Mouse (Mus musculus): ENCODE measurements around the gene St14. TPM values are rescaled to one million over a fixed set of nuclear protein-coding genes. Genes with fewer than 3 reads are reported as not detected.

St14 gene
- polyA plus RNA-seq, 1 experiment: 0.02 TPM

DNA sequence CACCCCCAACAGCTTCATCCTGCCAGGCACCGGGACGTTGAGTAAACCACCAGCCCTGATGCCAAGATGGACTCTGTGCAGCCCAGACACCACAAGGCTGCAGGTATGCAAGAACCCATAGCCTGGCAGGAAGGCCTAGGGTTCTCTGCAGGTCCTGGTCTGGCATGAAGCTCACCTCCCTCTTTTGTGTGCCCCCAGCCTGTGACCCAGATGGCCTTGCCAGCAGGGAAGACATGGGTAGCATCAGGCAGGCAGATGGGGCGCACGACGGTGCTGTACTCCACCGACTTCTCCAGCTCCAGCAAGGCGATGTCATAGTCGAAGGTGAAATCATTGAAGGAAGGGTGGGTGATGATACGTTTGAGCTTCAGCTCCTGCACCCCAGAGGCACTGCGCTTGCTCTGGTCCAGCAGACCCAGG is 40.5 kb downstream of the St14 start:
- H3ac ChIP-seq (ENCODE audit: control insufficient read depth, insufficient read length, low read depth): no peak overlapping the region
- H3K36me3 ChIP-seq (ENCODE audit: control insufficient read depth, insufficient read depth): no peaks in the 10 kb centered on the region
- no peak overlapping the region for H3K4me3 ChIP-seq (ENCODE audit: insufficient read depth, poor library complexity, severe bottlenecking)
- H3K27me3 ChIP-seq (ENCODE audit: control insufficient read depth, insufficient read depth, insufficient read length): peaks cover 17% of the 10 kb centered on the region
- no peaks in the 10 kb centered on the region for H3K79me2 ChIP-seq (ENCODE audit: control insufficient read depth, insufficient read depth)
- TF ChIP-seq MYOG (IDR thresholded peaks at IDR 0.05; ENCODE audit: control insufficient read depth, extremely low read depth, insufficient read length) (no peak), USF1 (IDR thresholded peaks at IDR 0.05; ENCODE audit: low read depth) (no peak), FOSL1 (IDR thresholded peaks at IDR 0.05; ENCODE audit: insufficient read depth, low read length, poor library complexity, severe bottlenecking) (no peak), CEBPB (IDR thresholded peaks at IDR 0.05; ENCODE audit: low read depth) (no peak), MYOD1 (IDR thresholded peaks at IDR 0.05; ENCODE audit: control insufficient read depth, insufficient read length, low read depth) (no peak), MAX (IDR thresholded peaks at IDR 0.05) (no peak), CTCF (IDR thresholded peaks at IDR 0.05; ENCODE audit: control insufficient read depth, insufficient read depth, insufficient read length) (no peak)
- no peaks in the 10 kb centered on the region for H3K79me3 ChIP-seq (ENCODE audit: low read depth)

DNA sequence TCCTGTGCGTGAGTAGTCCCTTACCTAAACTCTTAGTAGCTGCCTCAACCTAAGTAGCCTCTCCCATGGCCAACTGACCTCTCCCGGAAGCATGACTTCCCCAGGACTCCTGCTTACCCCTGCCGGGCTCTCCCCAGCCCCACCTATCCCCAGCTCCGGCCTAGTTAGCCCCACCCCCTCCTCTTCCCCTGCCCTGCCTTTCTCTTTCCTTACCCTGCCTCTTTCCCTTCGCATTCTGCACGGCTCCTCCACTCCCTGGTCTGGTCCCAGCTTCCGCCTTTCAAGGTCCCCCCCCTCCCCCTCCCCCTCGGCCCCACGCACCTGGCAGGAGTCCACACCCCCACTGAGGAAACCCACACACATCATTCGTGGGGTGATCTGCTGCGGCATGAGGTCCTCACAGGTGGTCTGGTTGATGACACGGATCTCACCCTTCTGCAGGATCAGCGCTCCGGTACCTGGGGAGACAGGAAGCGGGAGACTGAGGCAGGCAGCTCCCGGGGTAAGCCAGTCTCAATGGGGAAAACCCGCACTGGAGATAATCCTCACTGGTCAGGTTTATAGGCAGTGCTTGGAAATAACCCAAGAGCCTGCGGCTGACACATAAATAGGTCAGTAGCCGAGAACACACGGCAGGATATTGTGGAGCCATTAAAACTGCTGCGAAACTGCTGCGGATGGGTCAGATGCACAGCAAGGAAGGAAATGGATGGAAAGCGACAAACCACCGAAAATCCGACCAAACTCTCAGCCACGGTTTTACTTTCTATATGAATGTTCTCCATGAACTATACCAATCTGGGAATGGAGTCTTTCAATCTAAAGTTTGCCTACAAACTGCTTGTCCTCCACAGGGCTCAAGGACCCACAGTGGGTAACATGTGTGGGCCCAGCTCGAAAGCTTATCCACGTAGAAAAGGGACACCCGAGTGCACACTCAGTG is 41.3 kb downstream of the St14 start:
- Histone ChIP-seq H3K79me2 (ENCODE audit: control insufficient read depth, insufficient read depth) (no peaks in the 10 kb centered on the region), H3K27me3 (ENCODE audit: control insufficient read depth, insufficient read depth, insufficient read length) (peaks cover 14% of the 10 kb centered on the region), H3ac (ENCODE audit: control insufficient read depth, insufficient read length, low read depth) (no peak overlapping the region), H3K4me3 (ENCODE audit: insufficient read depth, poor library complexity, severe bottlenecking) (no peak overlapping the region), H3K36me3 (ENCODE audit: control insufficient read depth, insufficient read depth) (no peaks in the 10 kb centered on the region), H3K79me3 (ENCODE audit: low read depth) (no peaks in the 10 kb centered on the region)
- no peak for TF ChIP-seq CTCF (IDR thresholded peaks at IDR 0.05; ENCODE audit: control insufficient read depth, insufficient read depth, insufficient read length)
- no peak for TF ChIP-seq MYOD1 (IDR thresholded peaks at IDR 0.05; ENCODE audit: control insufficient read depth, insufficient read length, low read depth)
- TF ChIP-seq USF1 (IDR thresholded peaks at IDR 0.05; ENCODE audit: low read depth): no peak
- no peak for TF ChIP-seq MYOG (IDR thresholded peaks at IDR 0.05; ENCODE audit: control insufficient read depth, extremely low read depth, insufficient read length)
- no peak for TF ChIP-seq MAX (IDR thresholded peaks at IDR 0.05)
- TF ChIP-seq FOSL1 (IDR thresholded peaks at IDR 0.05; ENCODE audit: insufficient read depth, low read length, poor library complexity, severe bottlenecking): no peak
- TF ChIP-seq CEBPB (IDR thresholded peaks at IDR 0.05; ENCODE audit: low read depth): no peak

- H3ac ChIP-seq (ENCODE audit: control insufficient read depth, insufficient read length, low read depth): no peak overlapping the region
- H3K36me3 ChIP-seq (ENCODE audit: control insufficient read depth, insufficient read depth): no peaks in the 10 kb centered on the region
- TF ChIP-seq CTCF (IDR thresholded peaks at IDR 0.05; ENCODE audit: control insufficient read depth, insufficient read depth, insufficient read length) (no peak), MYOG (IDR thresholded peaks at IDR 0.05; ENCODE audit: control insufficient read depth, extremely low read depth, insufficient read length) (no peak), CEBPB (IDR thresholded peaks at IDR 0.05; ENCODE audit: low read depth) (no peak), USF1 (IDR thresholded peaks at IDR 0.05; ENCODE audit: low read depth) (no peak), MYOD1 (IDR thresholded peaks at IDR 0.05; ENCODE audit: control insufficient read depth, insufficient read length, low read depth) (no peak), FOSL1 (IDR thresholded peaks at IDR 0.05; ENCODE audit: insufficient read depth, low read length, poor library complexity, severe bottlenecking) (no peak)
- H3K79me2 ChIP-seq (ENCODE audit: control insufficient read depth, insufficient read depth): no peaks in the 10 kb centered on the region
- H3K4me3 ChIP-seq (ENCODE audit: insufficient read depth, poor library complexity, severe bottlenecking): no peak overlapping the region
- H3K27me3 ChIP-seq (ENCODE audit: control insufficient read depth, insufficient read depth, insufficient read length): peaks cover 14% of the 10 kb centered on the region
- no peaks in the 10 kb centered on the region for H3K79me3 ChIP-seq (ENCODE audit: low read depth)
Observed at GRCm38 (mm10) chr9:31089541-31089940, 42.1 kb downstream of the St14 start.

- no peak for TF ChIP-seq CEBPB (IDR thresholded peaks at IDR 0.05; ENCODE audit: low read depth)
- TF ChIP-seq CTCF (IDR thresholded peaks at IDR 0.05; ENCODE audit: control insufficient read depth, insufficient read depth, insufficient read length): no peak
- TF ChIP-seq MAX (IDR thresholded peaks at IDR 0.05): no peak
- TF ChIP-seq MYOD1 (IDR thresholded peaks at IDR 0.05; ENCODE audit: control insufficient read depth, insufficient read length, low read depth): no peak
- no peak for TF ChIP-seq USF1 (IDR thresholded peaks at IDR 0.05; ENCODE audit: low read depth)
- TF ChIP-seq MYOG (IDR thresholded peaks at IDR 0.05; ENCODE audit: control insufficient read depth, extremely low read depth, insufficient read length): no peak
- no peak for TF ChIP-seq FOSL1 (IDR thresholded peaks at IDR 0.05; ENCODE audit: insufficient read depth, low read length, poor library complexity, severe bottlenecking)
Observed at GRCm38 (mm10) chr9:31088883-31089282, 42.8 kb downstream of the St14 start.

GRCm38 (mm10) chr9:31088116-31088515 is 43.5 kb downstream of the St14 start:
- no peaks in the 10 kb centered on the region for H3K79me3 ChIP-seq (ENCODE audit: low read depth)
- H3K36me3 ChIP-seq (ENCODE audit: control insufficient read depth, insufficient read depth): no peaks in the 10 kb centered on the region
- peaks cover 14% of the 10 kb centered on the region for H3K27me3 ChIP-seq (ENCODE audit: control insufficient read depth, insufficient read depth, insufficient read length)
- TF ChIP-seq FOSL1 (IDR thresholded peaks at IDR 0.05; ENCODE audit: insufficient read depth, low read length, poor library complexity, severe bottlenecking): no peak
- TF ChIP-seq MAX (IDR thresholded peaks at IDR 0.05): no peak
- TF ChIP-seq MYOG (IDR thresholded peaks at IDR 0.05; ENCODE audit: control insufficient read depth, extremely low read depth, insufficient read length): no peak
- TF ChIP-seq MYOD1 (IDR thresholded peaks at IDR 0.05; ENCODE audit: control insufficient read depth, insufficient read length, low read depth): no peak
- TF ChIP-seq CEBPB (IDR thresholded peaks at IDR 0.05; ENCODE audit: low read depth): no peak
- no peak for TF ChIP-seq USF1 (IDR thresholded peaks at IDR 0.05; ENCODE audit: low read depth)
- TF ChIP-seq CTCF (IDR thresholded peaks at IDR 0.05; ENCODE audit: control insufficient read depth, insufficient read depth, insufficient read length): no peak
- H3K79me2 ChIP-seq (ENCODE audit: control insufficient read depth, insufficient read depth): no peaks in the 10 kb centered on the region
- no peak overlapping the region for H3K4me3 ChIP-seq (ENCODE audit: insufficient read depth, poor library complexity, severe bottlenecking)
- no peak overlapping the region for H3ac ChIP-seq (ENCODE audit: control insufficient read depth, insufficient read length, low read depth)

More at GRCm38 (mm10) chr9:31088883-31089282, 42.8 kb downstream of the St14 start:
- no peaks in the 10 kb centered on the region for H3K79me2 ChIP-seq (ENCODE audit: control insufficient read depth, insufficient read depth)
- H3K27me3 ChIP-seq (ENCODE audit: control insufficient read depth, insufficient read depth, insufficient read length): peaks cover 14% of the 10 kb centered on the region
- no peak overlapping the region for H3K4me3 ChIP-seq (ENCODE audit: insufficient read depth, poor library complexity, severe bottlenecking)
- no peaks in the 10 kb centered on the region for H3K36me3 ChIP-seq (ENCODE audit: control insufficient read depth, insufficient read depth)
- H3K79me3 ChIP-seq (ENCODE audit: low read depth): no peaks in the 10 kb centered on the region
- no peak overlapping the region for H3ac ChIP-seq (ENCODE audit: control insufficient read depth, insufficient read length, low read depth)

Measured in C2C12 (cell line).